Mouse (Mus musculus): ENCODE results near the gene Eefsec. TPM values are rescaled to one million over a fixed set of nuclear protein-coding genes. Genes with fewer than 3 reads are reported as not detected.

Gene Eefsec
- total and polyA plus RNA-seq, 2 experiments from 2014 or later = 11.3 to 12.9 TPM

DNA sequence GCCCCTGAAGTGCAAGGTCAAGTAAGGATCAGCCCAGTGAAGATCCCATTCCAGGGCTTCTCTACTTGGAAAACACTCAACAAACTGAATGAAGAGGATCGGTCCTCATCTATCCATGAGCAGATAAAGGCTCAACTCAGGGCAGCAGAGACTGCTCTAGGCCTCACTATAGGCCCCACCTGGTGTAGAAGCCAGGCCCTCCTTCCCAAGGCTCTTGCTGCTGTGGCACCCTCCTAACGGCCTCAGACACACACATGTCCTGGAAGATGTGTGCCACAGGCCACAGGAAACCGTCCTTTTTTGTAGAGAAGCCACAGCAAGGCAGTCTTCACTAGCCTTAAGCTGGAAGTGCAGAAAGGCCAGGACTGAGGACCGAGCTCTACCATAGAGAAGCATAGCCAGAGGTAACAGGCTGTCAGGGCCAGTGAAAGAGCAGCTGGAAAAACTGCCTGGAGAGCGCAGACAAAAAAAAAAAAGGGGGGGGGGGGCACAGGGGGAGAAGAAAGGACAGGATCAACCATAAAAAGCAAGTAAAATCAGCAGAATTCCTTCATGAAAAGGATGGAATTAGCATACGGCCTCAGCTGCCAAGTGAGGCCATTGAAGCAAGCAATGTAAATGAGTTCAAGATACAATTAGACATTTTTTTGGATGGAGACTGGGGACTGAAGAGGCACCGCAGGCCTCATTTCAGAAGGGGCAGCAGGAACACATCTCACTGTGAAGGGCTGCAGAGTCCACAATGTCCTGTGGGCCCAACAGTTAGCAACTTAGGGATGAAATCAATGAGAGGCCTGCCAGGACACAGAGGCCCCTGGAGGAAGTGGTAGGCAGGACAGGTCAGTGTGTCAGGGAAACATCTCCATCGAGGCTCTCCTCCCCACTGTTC, 58.3 kb downstream of the Eefsec start:
- Histone ChIP-seq H3K27ac (ENCODE audit: low read depth) (no peak overlapping the region), H3K36me3 (replicated peaks; ENCODE audit: control insufficient read depth, insufficient read depth, low read length) (no peaks in the 10 kb centered on the region), H3K4me1 (ENCODE audit: control insufficient read depth, insufficient read depth) (peaks cover 4% of the 10 kb centered on the region; the same call in 1 of the 2 replicates), H3K27me3 (ENCODE audit: control insufficient read depth, insufficient read depth, low read length) (no peaks in the 10 kb centered on the region), H3K9ac (replicated peaks; ENCODE audit: low read depth, low read length) (no peak overlapping the region), H3K4me2 (ENCODE audit: low read depth, low read length) (no peak overlapping the region), H3K9me3 (replicated peaks; ENCODE audit: control insufficient read depth, low read length) (no peaks in the 10 kb centered on the region), H3K4me3 (ENCODE audit: low read depth, low read length) (no peak overlapping the region)
- TF ChIP-seq EP300 (IDR thresholded peaks at IDR 0.05; ENCODE audit: low read depth) (no peak), CTCF (IDR thresholded peaks at IDR 0.05; ENCODE audit: low read depth) (no peak)
- DNase-seq (ENCODE audit: low spot score) (no peak), ATAC-seq (ENCODE audit: insufficient read depth, low read depth) (no peak)
- 66% methylated on average over 8 of the region's 8 CpGs for WGBS

DNA sequence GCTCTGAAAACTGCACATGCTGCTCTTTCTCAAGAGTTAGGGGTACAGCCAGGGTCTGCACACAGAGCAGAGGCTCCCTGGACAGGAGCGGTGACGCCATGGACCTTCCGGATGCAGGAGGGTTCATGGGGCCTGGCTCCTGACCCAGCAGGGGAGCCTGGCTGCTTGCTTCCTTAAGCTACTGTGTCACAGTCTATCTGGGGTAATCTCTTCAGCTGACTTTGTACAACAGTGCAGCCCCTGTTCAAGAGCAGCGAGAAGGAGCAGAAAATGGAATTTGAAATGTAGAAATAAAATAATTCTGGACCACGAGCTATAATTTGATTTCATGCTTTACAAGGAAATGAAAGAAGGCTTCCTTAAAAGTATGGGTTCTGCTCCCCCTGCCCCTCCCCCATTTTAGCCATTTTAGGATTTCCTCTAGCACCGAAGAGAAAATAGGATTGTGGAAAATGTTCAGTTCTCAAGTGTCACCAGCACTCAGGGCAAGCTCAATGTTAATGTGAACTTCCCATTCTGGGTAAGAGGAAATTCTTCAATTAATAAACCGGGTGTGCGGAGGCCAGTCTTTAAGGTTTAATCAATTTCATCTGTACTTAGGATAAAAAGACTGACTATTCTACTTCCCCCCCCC, 61.8 kb downstream of the Eefsec start:
- no peak overlapping the region for H3K4me2 ChIP-seq (ENCODE audit: low read depth, low read length)
- H3K27ac ChIP-seq (ENCODE audit: low read depth) = no peak overlapping the region
- no peak for ATAC-seq (ENCODE audit: insufficient read depth, low read depth)
- WGBS = 60% methylated on average over 8 of the region's 8 CpGs
- H3K9ac ChIP-seq (replicated peaks; ENCODE audit: low read depth, low read length) = no peak overlapping the region
- H3K9me3 ChIP-seq (replicated peaks; ENCODE audit: control insufficient read depth, low read length) = no peaks in the 10 kb centered on the region
- H3K4me1 ChIP-seq (ENCODE audit: control insufficient read depth, insufficient read depth) = peaks cover 13% of the 10 kb centered on the region; the same call in 1 of the 2 replicates
- no peak overlapping the region for H3K4me3 ChIP-seq (ENCODE audit: low read depth, low read length)
- TF ChIP-seq CTCF (IDR thresholded peaks at IDR 0.05; ENCODE audit: low read depth) (no peak), EP300 (IDR thresholded peaks at IDR 0.05; ENCODE audit: low read depth) (no peak)
- H3K27me3 ChIP-seq (ENCODE audit: control insufficient read depth, insufficient read depth, low read length) = no peaks in the 10 kb centered on the region
- H3K36me3 ChIP-seq (replicated peaks; ENCODE audit: control insufficient read depth, insufficient read depth, low read length) = no peaks in the 10 kb centered on the region
- DNase-seq (ENCODE audit: low spot score) = no peak

DNA sequence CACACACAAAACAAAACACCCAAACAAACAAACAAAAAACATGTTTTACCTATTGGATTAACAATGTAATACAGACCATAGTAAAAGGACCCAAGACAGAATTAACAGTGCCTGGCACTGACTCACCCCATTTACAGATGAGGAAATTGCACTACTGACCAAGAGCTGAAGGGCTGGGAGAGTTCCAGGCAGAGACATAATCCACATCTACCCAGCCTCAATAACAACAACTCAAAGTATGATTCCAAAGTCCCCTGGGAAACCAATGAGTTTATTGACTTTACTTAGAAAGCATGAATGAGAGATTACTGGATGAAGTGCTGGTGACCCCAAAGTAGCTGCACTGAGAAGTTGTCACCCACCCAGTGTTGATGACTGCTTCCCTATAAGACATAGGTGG, 62.6 kb downstream of the Eefsec start:
- Histone ChIP-seq H3K4me3 (ENCODE audit: low read depth, low read length) (no peak overlapping the region), H3K27ac (ENCODE audit: low read depth) (no peak overlapping the region)

DNA sequence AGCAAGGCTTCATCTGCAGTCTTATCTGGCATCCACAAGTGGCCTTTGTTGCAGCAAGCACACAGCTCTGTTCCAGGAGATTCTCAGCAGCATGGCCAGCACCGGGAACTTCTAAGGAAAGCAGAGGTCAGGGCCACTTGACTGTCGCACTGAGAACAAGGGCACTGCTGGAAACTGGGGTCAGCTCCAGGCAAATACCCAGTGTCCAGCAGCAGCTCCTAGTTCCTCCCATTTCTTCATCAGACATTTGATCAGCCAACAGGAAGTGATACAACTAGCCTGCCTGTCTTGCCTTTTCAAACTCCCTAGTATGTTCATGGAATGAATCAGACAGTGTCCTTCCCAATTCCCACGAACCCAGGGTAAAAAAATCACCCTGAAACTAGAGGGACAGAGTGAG, 66.6 kb downstream of the Eefsec start:
- ATAC-seq (ENCODE audit: insufficient read depth, low read depth) (no peak), DNase-seq (ENCODE audit: low spot score) (no peak)
- H3K4me1 ChIP-seq (ENCODE audit: control insufficient read depth, insufficient read depth) = peaks cover 16% of the 10 kb centered on the region
- no peak overlapping the region for H3K4me2 ChIP-seq (ENCODE audit: low read depth, low read length)
- H3K36me3 ChIP-seq (replicated peaks; ENCODE audit: control insufficient read depth, insufficient read depth, low read length) = no peaks in the 10 kb centered on the region
- TF ChIP-seq EP300 (IDR thresholded peaks at IDR 0.05; ENCODE audit: low read depth) (no peak), CTCF (IDR thresholded peaks at IDR 0.05; ENCODE audit: low read depth) (no peak)
- 23% methylated on average over 3 of the region's 3 CpGs for WGBS
- H3K9ac ChIP-seq (replicated peaks; ENCODE audit: low read depth, low read length) = no peak overlapping the region
- H3K27ac ChIP-seq (ENCODE audit: low read depth) = no peak overlapping the region
- no peaks in the 10 kb centered on the region for H3K9me3 ChIP-seq (replicated peaks; ENCODE audit: control insufficient read depth, low read length)
- H3K4me3 ChIP-seq (ENCODE audit: low read depth, low read length) = no peak overlapping the region
- no peaks in the 10 kb centered on the region for H3K27me3 ChIP-seq (ENCODE audit: control insufficient read depth, insufficient read depth, low read length)

More for the DNA sequence above, 62.6 kb downstream of the Eefsec start:
- H3K9ac ChIP-seq (replicated peaks; ENCODE audit: low read depth, low read length) = no peak overlapping the region
- no peaks in the 10 kb centered on the region for H3K9me3 ChIP-seq (replicated peaks; ENCODE audit: control insufficient read depth, low read length)
- DNase-seq (ENCODE audit: low spot score) (no peak), ATAC-seq (ENCODE audit: insufficient read depth, low read depth) (no peak)
- H3K4me1 ChIP-seq (ENCODE audit: control insufficient read depth, insufficient read depth) = peaks cover 16% of the 10 kb centered on the region
- no peak overlapping the region for H3K4me2 ChIP-seq (ENCODE audit: low read depth, low read length)
- H3K36me3 ChIP-seq (replicated peaks; ENCODE audit: control insufficient read depth, insufficient read depth, low read length) = no peaks in the 10 kb centered on the region
- no peaks in the 10 kb centered on the region for H3K27me3 ChIP-seq (ENCODE audit: control insufficient read depth, insufficient read depth, low read length)
- TF ChIP-seq CTCF (IDR thresholded peaks at IDR 0.05; ENCODE audit: low read depth) = no peak

DNA sequence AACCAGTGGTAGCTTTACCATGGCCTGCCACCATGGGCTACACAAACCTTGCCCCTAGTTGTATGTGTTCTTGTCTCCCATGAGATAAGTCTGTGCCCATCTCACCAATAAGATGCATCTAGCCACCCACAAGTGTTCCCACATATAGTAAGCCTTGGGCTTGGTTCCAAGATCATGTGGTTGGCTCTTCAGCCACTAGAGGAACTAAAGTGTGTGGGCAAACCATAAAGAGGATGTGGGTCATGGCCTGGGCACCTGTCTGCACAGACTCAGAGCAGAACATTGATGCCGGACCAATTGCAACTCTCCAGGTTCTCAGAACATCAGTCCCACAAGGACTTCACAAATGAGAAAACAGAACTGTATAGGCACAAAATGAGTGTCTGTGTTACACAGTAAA, 67.5 kb downstream of the Eefsec start:
- Histone ChIP-seq H3K27me3 (ENCODE audit: control insufficient read depth, insufficient read depth, low read length) (no peaks in the 10 kb centered on the region), H3K27ac (ENCODE audit: low read depth) (no peak overlapping the region), H3K9ac (replicated peaks; ENCODE audit: low read depth, low read length) (no peak overlapping the region), H3K4me2 (ENCODE audit: low read depth, low read length) (no peak overlapping the region), H3K4me3 (ENCODE audit: low read depth, low read length) (no peak overlapping the region), H3K4me1 (ENCODE audit: control insufficient read depth, insufficient read depth) (peaks cover 12% of the 10 kb centered on the region; the same call in 1 of the 2 replicates), H3K9me3 (replicated peaks; ENCODE audit: control insufficient read depth, low read length) (no peaks in the 10 kb centered on the region), H3K36me3 (replicated peaks; ENCODE audit: control insufficient read depth, insufficient read depth, low read length) (no peaks in the 10 kb centered on the region)
- no peak for DNase-seq (ENCODE audit: low spot score)
- TF ChIP-seq EP300 (IDR thresholded peaks at IDR 0.05; ENCODE audit: low read depth) = no peak
- no peak for TF ChIP-seq CTCF (IDR thresholded peaks at IDR 0.05; ENCODE audit: low read depth)
- no peak for ATAC-seq (ENCODE audit: insufficient read depth, low read depth)
- 69% methylated on average over 1 of the region's 1 CpGs for WGBS
